Mouse (Mus musculus) heart, postnatal 36 days (tissue): ENCODE results near the gene Mmp14. TPM values are rescaled to one million over a fixed set of nuclear protein-coding genes. Genes with fewer than 3 reads are reported as not detected.

Experiments
- DNase-seq, 2 experiments: peaks; one replicate each; pipeline ENCODE4 v3.0.0; 2021 to 2022
- intact Hi-C: fragments of 180-260 bp; cut with DNase I; formaldehyde crosslinking; loops from one replicate; pipeline ENCODE4 v1.15.1; 2025
- total RNA-seq, 2 experiments: library from RNA; stranded (reverse); gene quantifications; 2 replicates each; pipeline ENCODE4 v1.2.3; 2021

The Mmp14 gene
- total RNA-seq, 2 experiments from 2014 or later = 12.6 to 19.1 TPM

DNA sequence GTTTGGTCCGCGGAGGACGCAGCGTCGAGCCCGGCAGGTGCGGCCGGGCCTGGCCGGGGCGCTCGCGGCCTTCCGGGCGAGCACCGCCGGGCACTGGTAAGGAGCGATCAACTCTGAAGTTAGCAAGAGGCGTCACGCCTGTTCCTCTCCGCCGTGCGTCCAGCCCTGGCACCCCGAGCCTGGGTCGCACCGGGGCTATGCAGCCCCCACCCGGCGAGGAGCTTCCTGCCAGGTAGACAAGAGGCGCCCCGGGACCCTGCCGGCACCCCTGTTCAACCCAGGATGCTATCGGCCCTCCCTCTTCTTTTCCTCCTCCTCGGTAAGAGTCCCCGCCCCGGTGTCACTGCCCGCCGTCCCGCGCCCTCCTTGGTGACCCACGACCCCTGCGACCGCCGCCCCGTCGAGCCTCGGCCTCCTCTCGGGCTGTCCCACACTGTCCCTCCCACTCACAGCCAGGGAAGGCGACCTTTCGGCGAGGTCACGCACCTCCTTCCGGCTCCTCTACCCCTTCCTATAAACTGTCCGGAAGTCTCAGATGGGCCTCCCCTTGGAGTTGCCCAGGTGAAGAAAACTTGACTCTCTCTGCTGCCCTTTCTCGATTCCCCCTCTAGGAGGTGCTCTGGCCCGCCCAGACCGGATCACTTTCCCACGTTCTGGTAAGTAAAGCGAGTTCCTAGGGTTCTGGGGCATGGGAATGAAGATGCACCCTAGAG is 33.0 kb downstream of the Mmp14 start:
- intact Hi-C loops = loop anchor here (2.0 to 5.0 kb wide), 2 partner anchors 52 to 102 kb away; partner anchors contain the start of genes Oxa1l and Prmt5
- DNase-seq = peak in 1 of 2 experiments; percentile 61

DNA sequence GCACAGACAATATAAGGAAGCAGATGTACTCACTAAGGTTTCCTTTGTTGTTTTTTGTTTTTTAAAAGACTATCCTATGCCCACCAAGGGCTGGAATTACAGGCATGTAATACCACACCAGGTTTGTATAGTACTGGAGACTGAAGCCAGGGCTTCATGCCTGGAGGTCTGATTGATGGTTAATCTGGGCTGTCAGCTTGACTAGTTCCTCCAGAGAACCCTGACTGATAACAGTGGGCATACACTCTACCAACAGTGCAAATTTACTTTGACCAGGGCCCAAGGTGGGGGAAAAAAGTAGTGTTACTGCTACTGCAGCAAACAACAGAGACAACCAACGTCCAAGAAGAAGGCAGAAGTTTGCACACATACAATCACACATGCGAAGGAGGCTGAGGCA is 40.1 kb downstream of the Mmp14 start:
- intact Hi-C loops = no loop called here
- DNase-seq = no peak

DNA sequence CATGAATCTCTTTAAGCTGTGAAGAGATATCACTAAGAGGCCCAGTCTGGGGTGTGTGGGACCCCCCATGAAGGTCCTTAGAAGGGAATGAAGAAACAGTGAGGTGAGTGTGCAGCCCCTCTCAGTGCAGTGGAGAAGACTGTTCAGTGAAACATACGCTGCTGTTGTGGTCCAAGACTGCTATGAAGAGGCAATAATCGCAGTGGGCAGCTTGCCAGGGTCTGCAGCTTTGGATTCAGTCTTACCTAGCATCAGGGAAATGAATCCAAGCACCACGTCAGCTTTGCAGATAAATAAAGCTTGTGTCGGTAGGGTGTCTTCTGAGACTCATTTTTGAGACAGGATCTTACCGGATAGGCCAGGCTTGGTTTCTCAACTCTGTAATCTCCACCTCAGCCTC is 41.3 kb downstream of the Mmp14 start:
- no peak for DNase-seq

DNA sequence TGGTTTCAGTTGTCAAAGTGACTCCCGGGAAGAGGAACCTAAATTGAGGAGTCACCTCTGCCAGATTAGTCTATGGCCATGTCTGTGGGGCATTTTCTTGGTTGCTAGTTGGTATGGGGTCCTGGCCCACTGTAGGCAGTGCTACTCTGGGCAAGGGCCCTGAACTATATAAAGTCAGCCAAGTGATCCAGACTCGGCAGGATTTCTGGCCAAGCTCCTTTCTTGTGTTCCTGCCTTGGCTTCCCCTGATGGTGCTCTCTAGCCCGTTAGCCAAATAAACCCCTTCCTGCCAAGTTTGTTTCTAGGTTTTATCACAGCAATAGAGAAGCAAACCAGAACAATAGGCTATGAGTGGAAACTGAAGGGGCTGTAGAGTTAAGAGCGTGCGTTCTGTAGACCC is 43.3 kb downstream of the Mmp14 start:
- intact Hi-C loops = no loop called here
- DNase-seq = no peak

More for the DNA sequence above, 41.3 kb downstream of the Mmp14 start:
- intact Hi-C loops = no loop called here

DNA sequence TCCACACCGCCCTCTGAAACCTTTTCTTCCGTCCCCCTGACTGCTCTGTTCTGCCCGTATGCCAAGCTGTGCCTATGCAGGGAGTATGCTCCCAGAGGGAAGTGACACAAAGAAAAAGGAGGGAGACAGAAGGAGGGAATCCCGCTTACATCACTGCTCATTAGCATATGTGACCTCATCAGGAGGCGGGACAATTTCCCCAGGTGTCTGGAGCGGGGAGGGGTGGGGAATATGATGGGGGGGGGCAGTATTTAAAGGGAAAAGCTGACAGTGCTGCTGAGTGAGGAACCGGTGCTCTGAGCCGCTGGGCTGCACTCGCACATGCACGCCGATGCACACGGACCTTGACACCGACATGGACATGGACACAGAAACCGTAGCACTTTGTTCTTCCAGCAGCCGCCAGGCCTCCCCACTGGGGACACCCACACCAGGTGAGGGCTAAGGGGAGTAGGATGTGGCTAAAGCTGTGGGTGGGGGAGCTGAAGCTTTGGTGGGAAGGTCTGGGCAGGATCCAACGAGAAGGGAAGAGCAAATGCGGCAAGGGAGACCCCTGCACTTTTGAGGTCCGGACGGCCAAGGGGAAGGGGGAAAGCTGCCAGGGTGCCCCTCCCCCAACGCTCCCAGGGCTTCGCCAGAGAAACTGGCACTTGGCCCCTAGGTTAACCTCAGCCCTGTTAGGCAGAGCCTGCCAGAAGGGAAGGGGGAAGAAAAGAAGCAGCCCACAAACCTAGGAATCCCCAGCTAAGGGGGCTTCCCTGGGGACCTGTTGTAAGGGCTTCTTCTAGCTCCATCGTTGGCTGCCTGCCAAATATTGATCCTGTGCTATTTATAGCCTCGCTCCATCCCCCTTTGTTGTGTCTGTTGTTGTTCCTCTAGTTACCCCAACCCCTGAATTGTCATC is 44.8 kb downstream of the Mmp14 start, which contains the start of gene Rem2:
TSS of gene Rem2 (plus strand) at position 160 of the 904 bp plus-strand sequence.
- no peak for DNase-seq
- intact Hi-C loops = no loop called here

DNA sequence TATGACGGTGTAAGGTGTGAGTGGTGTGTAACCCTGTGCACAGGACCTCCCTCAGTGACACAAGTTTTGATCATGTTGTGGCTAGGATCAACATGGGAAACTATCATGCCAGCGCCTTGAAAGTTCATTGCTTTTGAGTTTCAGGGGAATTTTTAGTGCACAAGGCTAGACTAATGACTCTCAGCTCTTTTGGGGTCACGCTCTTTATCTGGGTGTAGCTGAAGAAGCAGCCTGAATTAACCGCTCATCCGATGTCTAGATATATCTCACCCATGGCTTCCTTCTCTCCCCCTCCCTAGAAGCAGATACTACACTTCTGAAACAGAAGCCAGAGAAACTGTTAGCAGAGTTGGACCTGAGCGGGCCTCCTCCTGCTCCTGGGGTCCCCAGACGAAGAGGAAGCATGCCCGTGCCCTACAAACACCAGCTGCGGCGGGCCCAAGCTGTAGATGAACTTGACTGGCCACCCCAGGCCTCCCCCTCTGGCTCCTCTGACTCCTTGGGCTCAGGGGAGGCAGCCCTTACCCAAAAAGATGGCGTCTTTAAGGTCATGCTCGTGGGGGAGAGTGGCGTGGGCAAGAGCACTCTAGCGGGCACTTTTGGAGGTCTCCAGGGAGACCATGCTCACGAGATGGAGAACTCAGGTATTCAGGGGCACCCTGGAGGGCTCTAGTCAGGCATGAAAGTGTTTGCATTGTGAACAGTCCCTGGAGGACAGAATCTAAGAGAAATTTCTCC is 45.9 kb downstream of the Mmp14 start:
- no peak for DNase-seq
- intact Hi-C loops = no loop called here

DNA sequence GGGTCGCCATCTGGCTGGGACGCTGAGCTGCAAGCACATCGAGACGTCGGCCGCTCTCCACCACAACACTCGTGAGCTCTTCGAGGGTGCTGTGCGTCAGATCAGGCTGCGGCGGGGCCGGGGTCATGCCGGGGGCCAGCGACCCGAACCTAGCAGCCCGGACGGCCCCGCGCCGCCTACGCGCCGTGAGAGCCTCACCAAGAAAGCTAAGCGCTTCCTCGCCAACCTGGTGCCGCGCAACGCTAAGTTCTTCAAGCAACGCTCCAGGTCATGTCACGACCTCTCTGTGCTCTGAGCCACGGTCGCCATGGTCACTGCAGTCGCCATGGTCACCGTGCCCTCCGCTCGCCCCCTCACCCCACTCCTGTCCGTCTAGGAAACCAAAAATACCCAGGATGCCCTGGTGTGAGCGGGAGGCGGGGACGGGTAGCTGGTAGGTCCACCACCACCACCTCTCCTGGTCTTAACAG is 48.1 kb downstream of the Mmp14 start:
- no peak for DNase-seq
- intact Hi-C loops = no loop called here

DNA sequence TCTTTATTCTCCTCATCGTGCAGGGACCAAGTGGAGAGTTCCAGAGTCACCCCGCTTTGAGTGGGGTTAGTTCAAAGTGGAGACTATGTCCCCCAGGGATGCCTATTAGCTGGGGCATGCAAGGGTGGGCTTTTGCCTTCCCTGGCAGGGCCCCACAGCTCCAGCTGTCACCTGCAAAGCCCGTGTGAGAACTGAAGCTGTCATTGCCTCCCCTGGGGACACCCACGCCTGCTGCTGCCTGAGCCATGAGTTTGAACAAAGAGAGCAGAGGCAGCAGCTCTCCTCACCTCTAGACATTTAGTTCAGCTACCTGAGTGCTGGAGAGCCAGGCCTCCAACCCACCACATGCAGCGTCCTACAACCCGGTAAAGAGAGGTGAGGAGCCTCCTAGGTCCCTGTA is 49.3 kb downstream of the Mmp14 start:
- DNase-seq = no peak
- intact Hi-C loops = no loop called here

DNA sequence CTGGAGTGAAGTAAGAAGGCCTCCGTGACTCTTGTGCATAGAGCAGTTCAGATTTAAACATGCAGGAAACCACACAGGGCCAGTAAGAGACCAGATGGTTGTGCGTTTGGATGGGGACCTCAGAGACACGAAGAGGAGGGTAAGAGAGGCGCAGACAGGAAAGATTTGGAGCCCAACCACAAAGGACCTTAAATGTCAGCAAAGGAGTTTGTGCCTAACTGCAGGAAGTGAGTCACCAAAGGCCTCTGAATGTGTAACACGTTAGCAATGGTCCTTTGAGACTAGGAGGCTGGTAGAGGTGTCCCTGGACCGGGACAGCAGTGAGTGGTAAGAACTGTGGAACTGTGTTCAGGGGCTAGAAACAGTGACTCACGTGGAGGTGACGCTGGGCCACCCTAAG is 50.0 kb downstream of the Mmp14 start:
- intact Hi-C loops = no loop called here
- DNase-seq = no peak

DNA sequence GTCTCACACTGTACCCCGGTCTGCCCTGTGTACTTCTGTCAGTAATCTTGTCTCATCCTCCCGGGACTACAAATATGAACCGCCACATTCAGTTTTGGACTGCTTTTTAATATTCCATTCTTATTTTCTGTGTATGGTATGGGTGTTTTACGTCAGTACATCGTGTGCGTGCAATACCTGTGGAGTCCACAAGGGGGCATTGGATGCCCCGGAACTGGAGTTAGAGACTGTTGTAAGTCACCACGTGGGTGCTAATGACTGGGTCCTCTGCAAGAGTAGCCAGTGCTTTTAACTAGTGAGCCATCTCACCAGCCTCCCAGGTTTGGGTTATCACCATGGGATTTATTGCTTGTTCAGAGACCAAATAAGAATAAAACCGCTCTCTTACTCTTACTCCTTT is 51.1 kb downstream of the Mmp14 start:
- intact Hi-C loops = no loop called here
- DNase-seq = peak in 1 of 2 experiments; percentile 47

DNA sequence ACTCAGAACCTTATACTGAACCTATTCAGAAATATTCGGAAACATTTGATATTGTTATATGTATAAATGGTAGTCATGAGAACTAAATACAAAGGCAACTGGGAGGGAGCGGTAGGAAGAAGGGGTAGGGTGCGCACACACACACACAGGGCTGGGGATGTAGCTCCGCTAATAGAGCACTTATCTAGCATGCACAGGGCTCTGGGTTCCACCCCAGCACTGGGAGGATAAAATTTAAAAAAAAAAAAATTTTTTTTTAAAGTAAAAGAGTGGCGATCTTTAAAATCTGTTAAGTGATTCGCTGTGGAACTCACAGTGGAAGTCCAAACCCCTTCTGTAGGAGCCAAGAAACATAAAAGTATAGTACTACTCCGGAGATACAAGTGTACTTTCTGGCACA is 54.5 kb downstream of the Mmp14 start:
- intact Hi-C loops = no loop called here
- DNase-seq = no peak

DNA sequence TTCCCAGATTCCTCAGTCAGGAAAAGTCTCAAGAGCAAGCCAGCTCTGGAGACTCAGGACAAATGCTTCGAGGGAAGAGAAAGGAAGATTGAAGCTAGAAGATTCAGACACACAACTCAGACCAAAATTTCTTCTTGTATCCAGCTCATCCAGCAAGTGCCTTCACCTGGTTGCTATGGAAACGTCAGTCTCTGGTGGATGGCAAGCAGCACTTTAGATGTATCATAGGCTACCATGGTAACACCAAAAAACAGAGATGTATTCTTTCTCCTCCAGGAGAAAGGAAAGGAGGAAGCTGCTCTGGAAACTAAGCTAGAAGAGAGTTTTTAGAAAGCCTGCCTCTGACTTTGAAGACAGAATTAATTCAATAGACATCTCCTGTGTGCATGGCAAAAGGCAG is 56.3 kb downstream of the Mmp14 start:
- intact Hi-C loops = no loop called here
- DNase-seq = no peak

DNA sequence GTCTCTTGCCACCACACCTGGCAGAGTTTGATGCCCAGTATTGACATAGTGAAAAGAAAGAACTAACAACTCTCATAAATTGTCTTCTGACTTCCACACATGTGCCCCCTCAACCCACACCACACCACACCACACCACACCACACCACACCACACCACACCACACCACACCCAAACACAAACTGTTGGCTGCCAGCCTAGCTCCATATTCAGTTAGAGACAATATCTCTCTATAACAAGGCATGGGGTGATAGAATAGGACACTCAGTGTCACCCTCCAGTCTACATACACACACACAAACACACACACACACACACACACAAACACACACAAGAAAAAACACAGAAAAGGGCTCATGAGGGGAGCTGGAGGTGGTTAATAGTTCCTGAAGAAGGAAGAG is 56.9 kb downstream of the Mmp14 start:
- no peak for DNase-seq
- intact Hi-C loops = no loop called here

DNA sequence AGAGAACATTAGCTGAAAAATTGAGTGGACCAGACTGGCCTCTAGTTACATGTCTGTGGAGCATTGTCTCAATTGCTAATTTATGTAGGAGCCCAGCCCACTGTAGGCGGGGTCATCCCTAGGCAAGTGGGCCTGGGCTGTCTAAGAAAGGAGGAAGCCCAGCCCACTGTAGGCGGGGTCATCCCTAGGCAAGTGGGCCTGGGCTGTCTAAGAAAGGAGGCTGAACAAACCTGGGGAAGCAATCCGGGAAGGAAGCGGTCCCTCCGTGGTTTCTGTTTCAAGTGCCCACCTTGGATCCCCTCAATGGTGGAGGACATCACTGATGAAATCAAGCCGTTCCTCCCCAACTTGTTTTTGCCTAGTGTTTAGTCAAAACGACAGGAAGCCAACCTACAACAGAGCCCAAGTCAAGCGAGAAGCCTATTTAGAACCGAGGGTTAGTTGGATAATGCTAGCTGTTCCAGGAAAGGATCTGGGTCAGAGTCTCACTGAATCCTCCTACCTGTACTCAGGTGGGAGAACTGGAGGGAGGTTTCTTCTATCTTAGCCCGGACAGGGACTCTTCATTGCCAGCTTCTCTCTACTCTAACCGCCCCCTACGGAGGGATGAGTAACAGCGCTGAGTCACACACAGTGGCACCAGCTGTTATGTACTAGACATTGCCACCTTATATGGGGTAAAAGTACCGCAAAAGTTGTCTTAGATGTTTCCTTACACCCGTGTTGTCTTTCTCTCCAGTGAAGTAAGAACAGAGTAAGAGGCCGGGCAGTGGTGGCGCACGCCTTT is 61.1 kb downstream of the Mmp14 start:
- intact Hi-C loops = loop anchor here (5.0 kb wide), 1 partner anchor 435 kb away; no protein-coding TSS in a partner anchor
- DNase-seq = no peak

DNA sequence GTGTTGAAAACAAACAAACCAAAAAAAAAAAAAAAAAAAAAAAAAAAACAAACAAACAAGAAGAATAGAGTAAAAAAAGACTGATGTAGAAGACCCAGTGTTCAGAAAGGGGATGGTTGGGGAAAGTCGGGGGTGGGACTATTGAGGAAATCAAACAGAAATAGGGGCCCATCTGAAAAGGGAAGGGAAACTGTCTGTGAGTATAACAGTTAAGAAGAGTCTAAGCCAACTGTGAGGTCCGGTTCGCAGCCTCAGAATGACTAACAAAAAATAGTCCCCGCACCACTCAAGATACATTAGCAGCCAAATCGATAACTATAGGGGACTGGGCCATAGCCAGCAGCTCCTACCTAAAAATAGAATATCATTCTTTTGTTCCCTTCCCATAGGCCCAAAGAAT is 61.8 kb downstream of the Mmp14 start:
- intact Hi-C loops = loop anchor here (5.0 kb wide), 1 partner anchor 436 kb away; no protein-coding TSS in a partner anchor
- DNase-seq = no peak

DNA sequence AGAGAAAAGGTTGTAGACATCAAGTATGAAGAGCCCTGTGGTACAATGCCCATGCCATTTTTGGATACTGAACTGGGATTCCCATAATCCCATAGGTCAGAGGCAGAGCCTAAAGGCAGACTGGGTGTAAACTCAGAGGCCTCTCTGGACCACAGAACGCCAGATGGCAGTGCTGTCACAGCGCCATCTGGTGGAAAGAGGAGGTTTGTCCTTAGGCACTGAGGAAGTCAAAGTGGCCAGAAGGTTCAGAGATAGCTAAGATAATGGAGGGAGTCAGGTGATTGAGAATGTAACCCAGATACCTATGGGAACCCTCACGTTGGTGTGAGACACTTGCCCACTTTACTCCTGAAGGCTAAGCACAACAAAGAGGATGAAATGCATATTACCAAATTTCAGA is 62.8 kb downstream of the Mmp14 start:
- DNase-seq = peak; percentile 63 to 72
- intact Hi-C loops = loop anchor here (1.0 to 5.0 kb wide), 2 partner anchors 266 to 437 kb away; no protein-coding TSS in a partner anchor
